Mouse (Mus musculus) heart, embryonic 15.5 days (tissue): Measurements from ENCODE around the gene Wfikkn1. TPM values are rescaled to one million over a fixed set of nuclear protein-coding genes. Genes with fewer than 3 reads are reported as not detected.

Source experiments
- ATAC-seq: fragments of 200-750 bp; cut with Nextera tagmentation; replicated peaks from 2 replicates; pipeline ENCODE4 v1.8.0; 2017; ENCODE audit warnings: low read depth, moderate TSS enrichment; ENCODE audit not compliant: insufficient number of reproducible peaks, insufficient read depth, low FRiP score
- H3K27ac ChIP-seq: fragments of 300-500 bp; sonication (generic); 2 replicates; pipeline ENCODE4 v1.5.1; 2015; ENCODE audit warnings: mild to moderate bottlenecking, inconsistent platforms
- H3K27me3 ChIP-seq: fragments of 300-500 bp; sonication (generic); 2 replicates; pipeline ENCODE4 v1.6.1; 2015; ENCODE audit warnings: inconsistent platforms
- H3K36me3 ChIP-seq: fragments of 300-500 bp; sonication (generic); 2 replicates; pipeline ENCODE4 v1.6.1; 2015; ENCODE audit warnings: mild to moderate bottlenecking, inconsistent platforms
- H3K4me1 ChIP-seq: fragments of 300-500 bp; sonication (generic); replicated peaks from 2 replicates; pipeline ENCODE4 v1.6.1; 2015; ENCODE audit warnings: inconsistent platforms
- H3K4me2 ChIP-seq: fragments of 300-500 bp; sonication (generic); 2 replicates; pipeline ENCODE4 v1.6.1; 2015; ENCODE audit warnings: inconsistent platforms, mild to moderate bottlenecking, moderate library complexity
- H3K4me3 ChIP-seq: fragments of 300-500 bp; sonication (generic); 2 replicates; pipeline ENCODE4 v1.5.1; 2015; ENCODE audit warnings: mild to moderate bottlenecking, inconsistent platforms
- H3K9ac ChIP-seq: fragments of 300-500 bp; sonication (generic); 2 replicates; pipeline ENCODE4 v1.6.1; 2015; ENCODE audit warnings: mild to moderate bottlenecking, inconsistent platforms
- H3K9me3 ChIP-seq: fragments of 300-500 bp; sonication (generic); replicated peaks from 2 replicates; pipeline ENCODE4 v1.6.1; 2016; ENCODE audit warnings: inconsistent platforms
- WGBS: fragments of 180-500 bp; shearing (Covaris S2); methylation state at CpG from one replicate; pipeline ENCODE4 v1.1.7; 2015; ENCODE audit warnings: mixed read lengths; 5-methylcytosine and 5-hydroxymethylcytosine counted together
- polyA plus RNA-seq: library from polyadenylated mRNA; unstranded; fragments of >200 nt; fragmentation: Nextera tagmentation; extraction: Ambion mirVana; gene quantifications from 2 replicates; pipeline ENCODE4 v1.2.1, GENCODE M21; 2015

Wfikkn1 gene
- polyA plus RNA-seq, 1 experiment from 2014 or later = 0.24 TPM

DNA sequence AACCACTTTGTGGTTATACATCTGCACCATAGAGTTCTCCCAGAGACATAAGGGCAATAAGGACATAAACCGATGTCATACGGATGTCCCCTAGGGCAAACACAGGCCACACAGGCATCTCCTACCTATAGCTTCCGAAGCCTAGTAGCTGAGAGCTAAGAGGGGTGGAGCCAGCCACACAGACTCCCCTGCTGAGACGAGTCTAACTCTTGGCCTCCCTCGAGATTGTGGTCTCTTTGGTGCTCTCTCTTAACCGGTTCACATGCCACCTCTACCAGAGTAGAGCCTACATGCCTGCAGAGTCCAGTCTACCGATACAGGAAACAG lies 13.2 kb downstream of the Wfikkn1 start:
- Histone ChIP-seq H3K4me1 (peaks cover 30% of the 10 kb centered on the region), H3K4me2 (peak overlapping the region; percentile 96), H3K4me3 (peak overlapping the region; percentile 97), H3K36me3 (peaks cover 15% of the 10 kb centered on the region; the same call in 1 of the 2 replicates), H3K9ac (peak overlapping the region; percentile 91), H3K27ac (peak overlapping the region; percentile 98), H3K9me3 (no peaks in the 10 kb centered on the region), H3K27me3 (no peaks in the 10 kb centered on the region)
- no peak for ATAC-seq
- 5% methylated on average over 7 of the region's 7 CpGs for WGBS

DNA sequence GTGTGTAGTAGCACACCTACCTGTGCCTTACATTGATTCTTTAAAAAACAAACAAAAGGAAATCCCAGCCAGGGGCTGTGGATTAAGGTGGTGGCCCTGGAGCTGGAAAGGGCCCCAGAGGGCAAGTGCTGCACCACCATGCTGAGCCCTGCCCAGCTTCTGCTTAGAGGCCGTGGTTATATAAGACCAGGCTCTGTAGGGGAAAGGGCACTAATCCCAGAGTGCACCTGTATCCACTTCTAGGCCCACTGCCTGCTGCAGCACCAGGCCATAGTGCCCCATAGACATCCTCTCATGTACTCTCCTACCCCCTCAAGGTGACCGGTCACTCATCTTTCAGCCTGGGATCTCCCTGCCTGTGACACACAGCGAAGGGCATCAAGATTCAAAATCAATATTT lies 14.5 kb downstream of the Wfikkn1 start:
- Histone ChIP-seq H3K36me3 (peaks cover 15% of the 10 kb centered on the region; the same call in 1 of the 2 replicates), H3K9me3 (no peaks in the 10 kb centered on the region), H3K27me3 (no peaks in the 10 kb centered on the region), H3K9ac (peak overlapping the region; percentile 28; the same call in 1 of the 2 replicates), H3K4me1 (peaks cover 36% of the 10 kb centered on the region), H3K4me3 (peak overlapping the region; percentile 97), H3K27ac (no peak overlapping the region), H3K4me2 (peak overlapping the region; percentile 96)
- WGBS = 86% methylated on average over 3 of the region's 3 CpGs
- no peak for ATAC-seq

DNA sequence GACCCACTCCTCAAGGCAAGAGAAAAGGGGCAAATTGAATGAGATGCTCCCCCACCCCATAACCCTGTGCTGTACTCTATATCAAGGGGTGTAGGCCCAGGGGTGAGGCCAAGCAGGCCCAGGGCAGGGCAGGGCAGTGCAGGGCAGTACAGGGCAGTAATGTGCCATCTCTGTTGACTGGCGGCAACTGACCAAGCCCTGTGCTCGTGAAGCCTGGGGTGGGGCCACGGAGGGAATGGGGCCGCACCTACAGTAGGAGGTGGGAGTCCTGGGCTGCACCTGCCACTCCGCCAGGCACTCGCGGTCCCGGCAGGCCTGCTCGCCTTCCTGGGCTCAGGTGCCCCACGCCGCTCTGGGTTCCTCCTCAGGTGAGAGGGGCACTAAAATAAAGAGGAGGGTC lies 15.4 kb downstream of the Wfikkn1 start:
- H3K4me2 ChIP-seq = no peak overlapping the region
- H3K4me3 ChIP-seq = no peak overlapping the region
- H3K9me3 ChIP-seq = no peaks in the 10 kb centered on the region
- H3K36me3 ChIP-seq = peaks cover 15% of the 10 kb centered on the region; the same call in 1 of the 2 replicates
- no peak for ATAC-seq
- no peak overlapping the region for H3K9ac ChIP-seq
- WGBS = 85% methylated on average over 11 of the region's 11 CpGs
- H3K4me1 ChIP-seq = peaks cover 45% of the 10 kb centered on the region
- H3K27ac ChIP-seq = no peak overlapping the region
- H3K27me3 ChIP-seq = no peaks in the 10 kb centered on the region

DNA sequence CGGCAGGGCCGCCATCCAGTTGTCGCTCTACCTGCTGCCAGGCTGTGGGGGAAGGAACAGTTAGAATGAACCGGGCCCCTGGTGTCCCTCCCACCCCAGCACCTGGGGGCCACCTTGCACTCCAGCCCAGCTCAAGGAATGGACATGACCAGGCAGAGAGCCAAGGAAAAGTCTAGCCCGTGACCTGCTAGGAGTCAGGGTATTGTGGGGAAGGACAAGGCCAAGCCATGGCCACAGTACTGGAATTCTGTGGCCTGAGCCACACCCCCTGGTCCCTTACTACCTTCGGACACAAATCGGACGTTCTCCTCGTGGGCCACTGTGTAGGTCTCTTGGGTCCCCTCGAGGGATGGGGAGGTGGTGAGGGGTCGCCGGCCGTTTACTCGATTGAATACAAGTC lies 16.3 kb downstream of the Wfikkn1 start:
- no peak overlapping the region for H3K27ac ChIP-seq
- no peaks in the 10 kb centered on the region for H3K27me3 ChIP-seq
- H3K4me3 ChIP-seq = no peak overlapping the region
- no peaks in the 10 kb centered on the region for H3K9me3 ChIP-seq
- ATAC-seq = no peak
- H3K4me2 ChIP-seq = no peak overlapping the region
- peaks cover 48% of the 10 kb centered on the region for H3K4me1 ChIP-seq
- H3K36me3 ChIP-seq = peaks cover 15% of the 10 kb centered on the region; the same call in 1 of the 2 replicates
- no peak overlapping the region for H3K9ac ChIP-seq
- WGBS = 89% methylated on average over 14 of the region's 14 CpGs

DNA sequence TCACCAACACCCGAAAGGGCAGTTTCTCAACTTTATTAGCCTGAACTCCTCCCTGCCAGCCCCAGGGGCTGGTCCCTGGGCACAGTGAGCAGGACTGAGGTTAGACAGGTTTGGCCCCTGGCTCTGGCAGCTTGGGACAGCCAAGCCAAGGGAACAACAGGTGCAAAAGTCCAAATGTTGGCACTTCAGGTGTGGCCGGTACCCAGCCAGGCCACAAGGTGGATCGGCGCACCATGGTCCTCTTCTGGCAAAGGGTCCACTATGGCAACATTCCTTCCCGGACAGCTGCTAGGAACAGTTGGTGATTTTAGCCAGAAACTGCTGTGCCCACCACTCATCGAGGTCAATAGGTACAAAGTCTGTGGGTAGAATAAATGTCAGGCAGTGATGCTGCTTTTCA lies 17.0 kb downstream of the Wfikkn1 start:
- Histone ChIP-seq H3K9ac (no peak overlapping the region), H3K4me1 (peaks cover 46% of the 10 kb centered on the region), H3K27ac (no peak overlapping the region), H3K4me2 (no peak overlapping the region), H3K9me3 (no peaks in the 10 kb centered on the region), H3K27me3 (no peaks in the 10 kb centered on the region), H3K4me3 (no peak overlapping the region), H3K36me3 (peaks cover 15% of the 10 kb centered on the region; the same call in 1 of the 2 replicates)
- 88% methylated on average over 6 of the region's 6 CpGs for whole genome bisulfite sequencing
- ATAC-seq = no peak

DNA sequence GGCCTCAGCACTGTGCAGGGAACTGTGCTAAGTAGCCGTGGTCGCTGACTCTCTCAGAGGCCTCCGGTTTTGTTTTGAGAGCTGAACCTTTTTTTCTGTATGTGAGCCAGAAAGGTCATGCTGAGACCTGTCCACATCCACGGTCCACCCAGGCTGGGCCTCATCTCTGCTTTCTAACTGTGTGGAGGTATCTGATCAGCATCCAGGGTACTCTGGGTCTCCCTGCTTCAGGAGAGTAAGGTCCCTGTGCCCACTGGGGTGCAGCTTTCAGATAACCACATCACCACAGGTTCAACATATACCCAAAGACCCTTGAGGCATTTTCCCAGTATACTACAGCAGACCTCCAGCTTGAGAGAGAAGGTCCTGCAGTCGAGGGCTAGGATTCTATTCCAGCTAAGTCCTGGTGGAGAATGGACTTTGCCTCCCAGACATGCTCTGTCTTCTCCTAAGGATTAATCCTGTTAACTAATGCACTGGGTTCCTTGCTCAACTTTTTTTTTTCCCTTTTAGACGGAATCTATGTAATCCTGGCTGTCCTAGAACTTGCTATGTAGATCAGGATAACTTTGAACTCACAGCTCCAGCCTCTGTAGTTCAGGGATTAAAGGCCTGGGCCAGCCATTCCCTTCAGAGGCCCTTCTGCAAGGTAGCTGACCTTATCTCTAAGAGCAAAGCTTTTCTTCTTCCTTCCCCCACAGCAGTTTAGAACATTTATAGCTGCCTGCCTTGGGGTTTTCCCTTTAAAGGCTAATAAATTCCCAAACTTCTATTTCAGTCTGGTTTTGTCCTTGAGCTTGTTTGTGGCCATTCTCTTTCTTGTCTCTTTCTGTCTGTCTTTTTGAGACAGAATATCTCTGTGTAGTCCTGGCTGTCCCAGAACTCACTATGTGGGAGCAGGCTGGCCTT lies 18.7 kb downstream of the Wfikkn1 start:
- Histone ChIP-seq H3K4me2 (peak overlapping the region; percentile 96), H3K27ac (peak overlapping the region; percentile 72), H3K9me3 (no peaks in the 10 kb centered on the region), H3K27me3 (no peaks in the 10 kb centered on the region), H3K4me3 (peak overlapping the region; percentile 75), H3K9ac (peak overlapping the region; percentile 82), H3K36me3 (peaks cover 15% of the 10 kb centered on the region; the same call in 1 of the 2 replicates), H3K4me1 (peaks cover 37% of the 10 kb centered on the region)
- no peak for ATAC-seq
- WGBS = 12% methylated on average over 6 of the region's 6 CpGs

DNA sequence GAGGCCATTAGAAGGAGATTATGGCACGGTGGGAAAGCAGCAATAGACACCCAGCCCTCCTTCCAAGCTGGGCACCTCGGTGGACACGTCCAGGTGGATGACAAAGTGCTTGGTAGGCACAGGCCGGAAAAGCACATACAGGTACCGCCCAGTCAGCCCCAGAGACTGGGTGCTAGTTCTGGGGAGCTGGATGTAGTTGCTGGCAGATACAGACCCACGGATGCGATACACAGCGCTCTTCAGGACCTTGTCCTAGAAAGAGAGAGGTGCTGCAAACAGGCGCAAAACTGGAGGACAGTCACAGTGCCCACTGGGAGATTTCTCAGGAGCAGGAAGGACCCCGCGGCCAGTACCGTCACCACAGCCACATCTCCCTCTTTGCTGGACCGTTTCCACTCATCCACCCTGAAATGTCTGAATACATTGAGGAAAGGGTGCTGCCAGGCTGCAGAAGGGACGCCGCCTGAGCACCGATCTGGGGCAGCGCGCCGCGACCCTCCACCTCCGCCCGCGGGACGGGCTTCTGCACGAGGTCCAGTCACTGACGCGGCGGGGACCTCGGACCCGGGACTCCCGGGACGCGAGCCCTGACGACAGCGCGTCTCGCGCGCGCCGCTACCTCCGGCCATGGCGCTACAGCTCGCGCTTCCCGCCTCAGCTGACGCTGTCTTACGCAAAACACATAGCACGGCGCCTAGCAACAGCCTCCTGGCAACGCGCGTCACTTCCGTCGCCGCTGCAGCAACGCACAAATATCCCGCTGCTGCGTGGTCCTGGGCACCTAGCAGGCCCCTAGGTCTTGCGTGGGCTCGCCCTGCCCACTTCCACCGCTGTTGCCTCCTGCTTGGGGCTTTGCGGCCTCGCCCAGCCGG lies 19.6 kb downstream of the Wfikkn1 start, which contains the start of gene Wdr90:
Wdr90 (minus strand) TSS at position 670 of the 872 bp plus-strand sequence.
- no peaks in the 10 kb centered on the region for H3K9me3 ChIP-seq
- peak within 1 kb of the TSS; percentile 75 for H3K4me3 ChIP-seq
- WGBS = 3% methylated on average over 65 of the region's 65 CpGs
- peak within 1 kb of the TSS; percentile 96 for H3K4me2 ChIP-seq
- peaks cover 28% of the 10 kb centered on the region for H3K4me1 ChIP-seq
- H3K27ac ChIP-seq = peak within 1 kb of the TSS; percentile 72
- peaks cover 15% of the 10 kb centered on the region; the same call in 1 of the 2 replicates for H3K36me3 ChIP-seq
- ATAC-seq = peak; percentile 81
- peak within 1 kb of the TSS; percentile 82 for H3K9ac ChIP-seq
- H3K27me3 ChIP-seq = no peaks in the 10 kb centered on the region

DNA sequence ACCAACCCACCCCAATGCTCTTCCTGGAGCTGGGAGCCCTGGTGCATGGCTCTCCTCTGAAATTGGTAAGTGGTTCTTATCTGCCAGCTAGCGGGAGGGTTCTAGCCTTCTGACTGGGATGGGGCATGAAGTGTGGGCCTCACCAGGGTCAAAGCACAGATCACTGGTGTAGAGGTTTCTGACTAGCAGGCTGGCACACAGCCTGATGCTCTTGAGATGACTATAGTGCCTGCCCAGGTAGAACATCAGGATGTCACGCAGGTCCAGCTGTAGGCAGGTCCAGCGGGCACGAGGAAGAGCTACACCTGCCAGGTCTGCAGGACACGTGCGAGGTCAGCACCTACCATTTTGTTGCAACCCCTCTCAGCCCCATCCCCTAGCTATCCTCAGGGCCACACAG lies 20.4 kb downstream of the Wfikkn1 start:
- Histone ChIP-seq H3K27me3 (no peaks in the 10 kb centered on the region), H3K9ac (no peak overlapping the region), H3K4me2 (peak overlapping the region; percentile 96), H3K9me3 (no peaks in the 10 kb centered on the region), H3K27ac (no peak overlapping the region), H3K36me3 (peaks cover 15% of the 10 kb centered on the region; the same call in 1 of the 2 replicates), H3K4me1 (peaks cover 20% of the 10 kb centered on the region), H3K4me3 (no peak overlapping the region)
- 83% methylated on average over 6 of the region's 6 CpGs for WGBS
- no peak for ATAC-seq

DNA sequence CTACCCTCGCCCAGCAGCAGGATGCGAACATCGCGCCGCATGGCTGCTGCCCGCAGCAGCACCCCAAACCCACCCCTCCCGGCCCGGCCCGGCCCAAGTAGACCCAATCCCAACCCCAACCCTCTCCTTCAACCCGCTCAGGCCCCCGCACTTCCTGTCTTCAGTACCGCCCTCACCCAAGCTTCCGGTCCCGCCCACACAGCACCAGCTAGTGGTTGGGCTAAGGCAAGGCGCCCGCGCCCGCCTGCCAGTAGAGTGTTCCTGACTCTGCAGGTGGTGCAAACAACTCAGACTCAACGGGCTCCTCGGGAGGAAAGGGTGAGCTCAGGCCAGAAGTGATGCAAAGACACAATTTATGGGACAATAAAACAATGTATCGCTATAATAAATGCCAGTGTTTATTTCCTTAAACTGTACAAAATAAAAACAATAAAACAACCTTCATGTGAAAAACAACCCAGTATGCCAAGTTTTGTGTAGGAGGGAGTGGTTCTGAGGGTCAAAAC lies 36.2 kb downstream of the Wfikkn1 start, which contains the start of gene Rhot2:
Rhot2 (minus strand) TSS at position 456 of the 506 bp plus-strand sequence.
- ATAC-seq = peak; percentile 92
- H3K27me3 ChIP-seq = no peaks in the 10 kb centered on the region
- peaks cover 28% of the 10 kb centered on the region for H3K4me1 ChIP-seq
- H3K4me3 ChIP-seq = peak within 1 kb of the TSS; percentile 95
- 2% methylated on average over 21 of the region's 21 CpGs for WGBS
- H3K27ac ChIP-seq = peak within 1 kb of the TSS; percentile 88
- peaks cover 37% of the 10 kb centered on the region for H3K36me3 ChIP-seq
- peak within 1 kb of the TSS; percentile 78 for H3K4me2 ChIP-seq
- H3K9ac ChIP-seq = peak within 1 kb of the TSS; percentile 96
- no peaks in the 10 kb centered on the region for H3K9me3 ChIP-seq

DNA sequence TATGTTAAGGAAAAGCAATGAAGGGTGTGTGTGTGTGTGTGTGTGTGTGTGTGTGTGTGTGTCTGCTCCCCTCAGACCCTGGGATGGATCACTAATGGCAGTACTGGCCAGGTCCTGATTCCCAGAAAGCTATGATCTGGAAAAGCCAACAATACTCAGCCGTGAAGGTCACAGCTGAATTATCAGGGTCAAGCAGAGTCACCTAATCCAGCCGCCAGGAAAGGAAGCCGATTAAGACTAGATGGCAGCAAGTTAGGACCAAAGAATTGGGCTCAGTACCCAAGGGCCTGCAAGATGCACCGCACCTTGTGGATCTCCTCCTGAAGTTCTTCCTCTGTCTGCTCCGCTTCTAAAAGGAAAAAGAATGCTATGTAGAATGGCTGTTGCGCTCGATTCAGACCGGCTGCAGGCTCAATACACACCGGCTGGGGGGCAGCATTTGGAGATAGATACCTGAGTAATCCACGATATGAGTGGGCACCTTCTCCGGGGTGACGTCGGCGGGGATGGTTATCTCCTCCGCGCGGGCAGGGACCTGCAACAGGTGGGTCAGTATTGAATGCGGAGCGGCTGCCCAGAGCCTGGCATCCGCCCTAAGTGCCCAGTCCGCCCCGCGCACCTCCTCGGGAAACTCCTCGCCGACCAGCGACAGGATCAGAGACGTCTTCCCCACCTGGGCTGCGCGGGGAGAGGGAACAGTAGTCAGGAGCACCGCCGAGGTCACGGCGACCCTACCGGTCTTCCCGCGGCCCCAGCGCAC lies 36.8 kb downstream of the Wfikkn1 start:
- 1% methylated on average over 38 of the region's 38 CpGs for WGBS
- peak overlapping the region; percentile 78 for H3K4me2 ChIP-seq
- peak overlapping the region; percentile 95 for H3K4me3 ChIP-seq
- H3K27ac ChIP-seq = peak overlapping the region; percentile 88
- H3K4me1 ChIP-seq = peaks cover 29% of the 10 kb centered on the region
- no peaks in the 10 kb centered on the region for H3K9me3 ChIP-seq
- peak; percentile 8; the same call in 1 of the 2 replicates for ATAC-seq
- no peaks in the 10 kb centered on the region for H3K27me3 ChIP-seq
- H3K9ac ChIP-seq = peak overlapping the region; percentile 96
- H3K36me3 ChIP-seq = peaks cover 42% of the 10 kb centered on the region
